Mouse (Mus musculus) cerebellum, postnatal 14 days (tissue): ENCODE measurements at regions not wholly inside any gene's neighbourhood (a gene's known extent, or its start where the extent isn't known, plus 50 kb on each side); places are given as distances from the start of the nearest gene placed in this dataset.

Experiments used
- DNase-seq, 2 experiments: peaks; one replicate each; pipeline ENCODE4 v3.0.0; 2021; ENCODE audit warnings: mixed read lengths in 2 of 2

DNA sequence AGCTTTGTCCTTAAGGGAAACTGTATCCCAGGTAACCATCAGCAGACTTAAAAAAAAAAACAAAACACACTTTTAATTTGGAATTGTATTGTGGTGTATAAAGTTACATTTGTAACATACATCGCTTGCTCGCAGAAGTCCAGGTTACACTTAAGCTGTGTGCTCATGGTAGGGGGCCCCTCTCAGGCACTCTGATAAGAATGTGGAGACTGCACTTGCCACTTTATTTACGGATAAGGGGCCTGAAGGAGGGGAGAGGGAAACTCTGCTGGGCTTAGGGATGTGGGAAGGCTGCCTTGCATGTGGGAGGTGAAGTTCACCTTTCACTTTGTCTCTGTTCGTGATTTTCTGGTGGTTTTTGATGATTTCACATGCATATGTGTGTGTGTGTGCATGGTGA lies 58.7 kb downstream of the Ccdc185 start:
- no peak for DNase-seq

DNA sequence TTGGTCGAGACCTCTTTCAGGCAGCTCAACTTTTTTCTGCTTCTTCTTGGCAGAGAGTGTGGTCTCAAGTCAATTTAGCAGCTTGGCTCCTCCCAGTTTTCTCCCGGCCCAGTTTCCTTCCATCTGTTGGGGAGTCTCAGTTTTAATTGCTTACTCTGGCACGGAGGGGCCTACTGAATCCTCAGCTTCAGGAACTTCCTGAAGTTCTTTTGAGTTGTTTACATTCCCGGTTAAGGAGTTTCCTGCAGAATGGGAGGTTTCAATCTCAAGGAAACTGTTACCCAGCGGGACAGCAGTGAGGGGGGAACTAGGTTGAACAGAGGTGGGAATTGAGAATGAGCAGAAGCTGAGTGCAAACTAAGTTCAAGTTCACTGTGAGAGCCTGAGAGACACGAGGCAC lies 59.2 kb downstream of the Ccdc185 start:
- no peak for DNase-seq

DNA sequence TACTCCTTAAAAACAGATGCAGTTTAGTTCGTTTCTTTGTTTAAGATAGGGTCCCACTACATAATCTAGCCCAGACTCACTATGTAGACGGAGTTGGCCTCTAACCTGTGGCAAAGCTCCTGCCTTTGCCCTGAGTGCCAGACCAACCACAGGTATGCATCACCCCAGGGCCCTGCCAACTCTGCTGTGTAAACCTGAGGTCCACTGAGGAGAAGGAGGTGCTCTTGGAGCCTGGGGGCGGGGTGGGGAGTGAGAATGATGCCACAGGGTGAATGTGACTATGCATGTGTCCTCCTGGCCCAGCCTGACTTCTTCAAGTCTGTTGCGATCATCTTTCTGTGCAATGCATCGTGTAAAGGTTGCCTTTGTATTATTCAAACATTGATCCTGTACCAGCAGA lies 61.8 kb downstream of the Ccdc185 start:
- no peak for DNase-seq

DNA sequence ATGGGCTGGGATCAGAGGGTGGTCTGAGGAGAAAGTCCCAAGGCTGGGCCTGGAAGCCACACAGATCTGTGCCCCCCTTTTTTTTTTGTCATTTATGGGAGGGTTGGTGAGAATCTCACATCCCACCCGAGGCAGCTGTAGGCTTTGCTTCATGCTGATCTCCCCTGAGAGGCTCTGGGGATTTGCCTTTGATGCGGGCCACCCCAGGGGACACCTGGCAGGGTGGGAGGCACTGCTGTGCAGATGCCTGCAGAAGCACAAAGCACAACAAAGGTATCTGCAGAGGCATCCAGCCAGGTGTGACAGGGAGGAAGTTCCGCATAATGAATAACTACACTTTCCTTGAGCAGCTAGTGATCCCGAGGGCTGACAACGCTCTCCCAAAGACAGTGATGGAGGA lies 62.7 kb downstream of the Ccdc185 start:
- no peak for DNase-seq

DNA sequence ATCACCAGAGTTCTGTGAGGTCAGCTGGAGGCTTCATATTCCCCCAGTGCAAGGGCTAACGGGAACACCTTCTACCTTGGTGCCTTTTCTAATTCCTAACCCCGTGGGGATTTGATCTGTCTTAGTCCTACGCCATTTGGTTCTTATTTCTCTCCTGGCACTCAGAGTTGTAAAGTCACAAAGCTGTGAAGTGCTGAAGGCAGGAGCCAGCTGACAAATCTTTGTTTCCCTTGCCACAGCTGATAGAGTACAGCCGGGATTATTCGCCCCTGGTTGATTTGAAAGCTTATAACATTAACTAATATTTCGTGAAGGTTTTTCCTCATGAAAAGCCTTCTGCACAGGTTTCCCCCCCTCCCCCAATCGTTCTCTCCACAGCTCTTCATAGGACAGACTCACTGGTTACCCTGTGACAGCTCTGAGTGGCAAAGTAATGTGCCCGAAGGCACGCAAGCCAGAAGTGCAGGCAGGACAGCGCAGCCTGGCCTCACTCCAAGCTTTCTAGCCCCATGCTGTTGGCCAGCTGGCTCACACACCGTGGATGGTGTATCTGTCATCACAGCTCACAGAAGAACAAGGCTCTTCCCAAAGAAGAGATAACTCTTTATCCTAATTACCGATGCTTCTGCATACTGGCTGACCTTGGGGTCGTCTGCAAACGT lies 66.3 kb downstream of the Ccdc185 start:
- DNase-seq: peak; percentile 82 to 86
